Mouse (Mus musculus) thymus, adult 2 months (tissue): ENCODE measurements around the gene Gm28539. TPM values are rescaled to one million over a fixed set of nuclear protein-coding genes. Genes with fewer than 3 reads are reported as not detected.

Experiments
- DNase-seq: peaks from one replicate; pipeline ENCODE4 v3.0.0; 2021
- H3K27ac ChIP-seq: fragments of 200-500 bp; 2 replicates; pipeline ENCODE4 v1.5.1; 2012; ENCODE audit warnings: low read length, control low read depth; ENCODE audit not compliant: control insufficient read depth, insufficient read depth
- H3K27me3 ChIP-seq: fragments of 200-500 bp; 2 replicates; pipeline ENCODE4 v1.6.1; 2012; ENCODE audit warnings: mild to moderate bottlenecking, low read length, moderate library complexity, mixed read lengths; ENCODE audit not compliant: control insufficient read depth, insufficient read depth
- H3K36me3 ChIP-seq: fragments of 200-500 bp; 2 replicates; pipeline ENCODE4 v1.6.1; 2012; ENCODE audit warnings: mild to moderate bottlenecking, low read length, moderate library complexity; ENCODE audit not compliant: control insufficient read depth, insufficient read depth
- H3K4me1 ChIP-seq: fragments of 200-500 bp; replicated peaks from 2 replicates; pipeline ENCODE4 v1.6.1; 2012; ENCODE audit warnings: low read length; ENCODE audit not compliant: control insufficient read depth, insufficient read depth
- H3K4me3 ChIP-seq: fragments of 200-500 bp; 2 replicates; pipeline ENCODE4 v1.5.1; 2012; ENCODE audit warnings: mild to moderate bottlenecking, low read length, control low read depth, moderate library complexity; ENCODE audit not compliant: control insufficient read depth, insufficient read depth
- CTCF ChIP-seq: fragments of 200-500 bp; IDR thresholded peaks from 2 replicates; pipeline ENCODE4 v1.5.1; 2012; ENCODE audit warnings: mild to moderate bottlenecking, control low read depth, low read length, moderate library complexity, borderline replicate concordance; ENCODE audit not compliant: control insufficient read depth, poor library complexity, insufficient read depth; ENCODE audit errors: extremely low read depth
- POLR2A ChIP-seq: fragments of 200-500 bp; IDR thresholded peaks from 2 replicates; pipeline ENCODE4 v1.6.1; 2012; ENCODE audit warnings: mild to moderate bottlenecking, low read length, control low read depth, moderate library complexity; ENCODE audit not compliant: control insufficient read depth, poor library complexity, insufficient read depth; ENCODE audit errors: extremely low read depth
- WGBS: fragments of 180-500 bp; shearing (Covaris S2); methylation state at CpG from one replicate; pipeline ENCODE4 v1.1.7; 2018; 5-methylcytosine and 5-hydroxymethylcytosine counted together
- polyA plus RNA-seq: library from polyadenylated mRNA; depleted of rRNA; stranded (reverse); fragments of >200 nt; gene quantifications from 2 replicates; pipeline ENCODE4 v1.2.3, GENCODE M21; 2012

Gene Gm28539
- polyA plus RNA-seq, 1 experiment, result not detected

DNA sequence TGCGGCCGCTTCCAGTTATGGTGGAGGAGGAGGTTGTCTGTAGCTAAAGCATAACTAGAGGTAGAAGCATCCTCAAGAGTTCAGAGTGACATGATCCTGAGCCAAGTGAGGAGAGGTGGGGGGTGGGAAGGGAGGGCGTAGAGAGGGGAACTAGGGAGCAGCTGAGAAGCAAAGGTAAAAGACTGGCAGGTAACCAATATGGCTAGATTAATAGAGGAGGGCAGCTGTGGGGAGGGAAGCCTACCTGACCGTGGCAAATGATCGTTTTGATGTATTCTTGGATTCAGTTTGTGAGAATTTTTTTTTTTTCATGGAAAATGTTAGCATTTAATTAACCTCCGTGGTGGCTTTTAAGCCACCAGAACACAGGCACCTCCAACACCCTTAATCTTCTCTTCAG lies 107.5 kb downstream of the Gm28539 start:
- 95% methylated on average over 6 of the region's 6 CpGs for WGBS
- DNase-seq, result no peak

DNA sequence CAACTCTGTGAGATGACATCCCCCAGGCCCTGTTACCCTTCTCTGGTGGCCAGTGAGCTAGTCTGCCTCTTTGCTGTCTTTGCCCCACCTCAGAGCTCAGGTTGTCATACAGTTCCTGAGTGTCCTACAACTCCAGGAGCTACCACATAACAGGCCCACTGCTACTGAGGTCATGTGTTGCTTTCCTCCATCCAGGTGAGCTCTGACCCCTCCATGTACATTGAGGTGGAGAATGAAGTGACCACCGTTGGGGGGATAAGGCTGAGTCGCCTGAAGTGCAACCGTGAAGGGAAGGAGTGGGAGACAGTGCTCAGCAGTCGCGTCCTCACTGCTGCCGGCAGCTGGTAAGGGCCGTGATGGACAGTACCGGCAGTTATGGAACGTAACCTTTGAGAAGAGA lies 112.6 kb downstream of the Gm28539 start:
- peaks cover 52% of the 10 kb centered on the region for H3K36me3 ChIP-seq
- no peak overlapping the region for H3K27ac ChIP-seq
- no peak for TF ChIP-seq CTCF
- no peak for TF ChIP-seq POLR2A
- H3K4me3 ChIP-seq, result no peak overlapping the region
- DNase-seq, result no peak
- H3K4me1 ChIP-seq, result no peaks in the 10 kb centered on the region
- no peaks in the 10 kb centered on the region for H3K27me3 ChIP-seq
- 98% methylated on average over 9 of the region's 9 CpGs for WGBS

More for the DNA sequence above, 107.5 kb downstream of the Gm28539 start:
- Histone ChIP-seq H3K4me1 (no peaks in the 10 kb centered on the region), H3K36me3 (peaks cover 37% of the 10 kb centered on the region), H3K27me3 (no peaks in the 10 kb centered on the region), H3K27ac (no peak overlapping the region), H3K4me3 (no peak overlapping the region)
- TF ChIP-seq CTCF (no peak), POLR2A (no peak)

- no peaks in the 10 kb centered on the region for H3K27me3 ChIP-seq
- no peak overlapping the region for H3K27ac ChIP-seq
- 100% methylated on average over 2 of the region's 2 CpGs for WGBS
- no peak overlapping the region for H3K4me3 ChIP-seq
- H3K4me1 ChIP-seq, result no peaks in the 10 kb centered on the region
- H3K36me3 ChIP-seq, result peaks cover 66% of the 10 kb centered on the region
- DNase-seq, result no peak
- no peak for TF ChIP-seq CTCF
- no peak for TF ChIP-seq POLR2A
Observed at GRCm38 (mm10) chr16:18950351-18950750, 114.0 kb downstream of the Gm28539 start.

DNA sequence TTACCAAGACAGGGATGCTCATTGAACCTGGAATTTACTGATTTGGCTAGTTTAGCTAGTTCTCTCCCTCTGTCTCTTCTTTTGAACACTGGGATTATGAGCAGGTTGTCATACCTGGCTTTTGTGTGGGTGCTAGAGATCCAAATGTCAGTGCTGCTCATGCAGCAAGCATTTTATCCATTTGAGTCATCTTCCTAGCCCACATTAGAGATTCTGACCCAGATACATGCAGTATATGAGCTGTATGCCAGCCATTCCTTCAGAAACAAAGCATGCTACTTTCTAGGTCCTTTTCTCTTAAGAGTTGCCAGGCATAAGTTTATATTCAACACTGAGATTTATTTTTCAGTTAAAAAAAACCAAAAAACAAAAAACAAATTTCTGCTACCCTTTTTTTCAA lies 116.4 kb downstream of the Gm28539 start:
- H3K36me3 ChIP-seq, result peaks cover 68% of the 10 kb centered on the region
- no peak overlapping the region for H3K4me3 ChIP-seq
- no peaks in the 10 kb centered on the region for H3K4me1 ChIP-seq
- no peaks in the 10 kb centered on the region for H3K27me3 ChIP-seq
- DNase-seq, result no peak
- no peak overlapping the region for H3K27ac ChIP-seq
- TF ChIP-seq POLR2A, result no peak
- TF ChIP-seq CTCF, result no peak

DNA sequence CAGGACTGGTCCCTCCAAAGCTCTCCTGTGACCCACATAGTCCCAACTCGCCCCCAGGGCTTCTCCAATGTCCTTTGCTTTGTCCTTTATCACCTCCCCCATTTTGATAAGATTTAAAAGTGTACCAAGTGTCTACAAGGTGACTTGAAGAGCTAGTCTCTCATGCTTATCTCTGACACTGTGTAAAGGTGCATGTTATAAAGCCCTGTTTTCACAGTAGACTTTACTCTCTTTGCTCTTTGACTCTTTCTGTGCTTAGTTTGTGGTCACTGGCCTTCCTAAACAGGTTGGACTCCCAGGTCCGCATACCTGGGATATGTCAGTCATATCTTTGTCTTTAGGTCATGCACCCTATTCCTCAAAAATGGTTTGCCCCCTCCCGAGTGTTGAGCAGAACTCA lies 118.7 kb downstream of the Gm28539 start:
- H3K4me1 ChIP-seq, result no peaks in the 10 kb centered on the region
- no peak for DNase-seq
- TF ChIP-seq POLR2A, result no peak
- no peak for TF ChIP-seq CTCF
- no peak overlapping the region for H3K27ac ChIP-seq
- H3K27me3 ChIP-seq, result no peaks in the 10 kb centered on the region
- H3K4me3 ChIP-seq, result no peak overlapping the region
- peaks cover 50% of the 10 kb centered on the region for H3K36me3 ChIP-seq
- WGBS, result 95% methylated on average over 3 of the region's 3 CpGs

DNA sequence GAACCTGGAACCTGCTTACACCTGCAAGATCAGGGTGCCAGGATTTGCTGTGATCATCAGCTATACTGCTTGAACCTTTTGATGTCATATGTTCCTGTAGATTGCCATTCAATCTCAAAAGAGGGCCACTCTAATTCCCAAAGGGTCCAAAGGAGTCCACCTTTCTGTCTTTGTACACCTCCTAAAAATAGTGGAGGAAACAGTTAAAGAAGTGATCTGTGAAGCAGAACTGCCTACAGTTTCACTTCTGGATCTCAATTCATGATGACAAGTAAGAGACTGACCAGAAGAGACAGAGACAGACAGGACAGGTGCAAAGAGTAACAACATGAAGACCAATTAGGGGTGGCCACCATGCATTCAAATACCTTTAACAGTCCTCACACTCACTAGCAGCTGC lies 127.1 kb downstream of the Gm28539 start:
- Histone ChIP-seq H3K27ac (no peak overlapping the region), H3K4me3 (no peak overlapping the region), H3K27me3 (no peaks in the 10 kb centered on the region), H3K4me1 (no peaks in the 10 kb centered on the region), H3K36me3 (peaks cover 20% of the 10 kb centered on the region)
- DNase-seq, result no peak
- no peak for TF ChIP-seq POLR2A
- TF ChIP-seq CTCF, result no peak

- Histone ChIP-seq H3K36me3 (peaks cover 16% of the 10 kb centered on the region), H3K4me3 (no peak overlapping the region), H3K27ac (no peak overlapping the region), H3K4me1 (no peaks in the 10 kb centered on the region), H3K27me3 (no peaks in the 10 kb centered on the region)
- no peak for TF ChIP-seq CTCF
- TF ChIP-seq POLR2A, result no peak
- no peak for DNase-seq
- 98% methylated on average over 9 of the region's 9 CpGs for WGBS
Observed at GRCm38 (mm10) chr16:18969420-18970128, 133.2 kb downstream of the Gm28539 start.
